Mouse (Mus musculus) kidney, postnatal 10 days (tissue): ENCODE measurements around the gene Hspa12b.
A peak's percentile ranks its signal among the peaks of the same experiment; 100 is the strongest.
"Not testable (repeated sequence)": the region's sequence is repeated elsewhere in the genome, so short reads cannot be mapped to it uniquely, and the experiment has no call there.

ENCODE experiments used
- DNase-seq: peaks from one replicate; pipeline ENCODE4 v3.0.0; 2021; ENCODE audit warnings: mixed read lengths

Hspa12b gene

GRCm38 (mm10) chr2:131127161-131127730, at the start of gene Hspa12b:
Gene Hspa12b (plus strand): TSS chr2:131127280.
- DNase-seq = peak; percentile 87

- DNase-seq = no peak
Measured at GRCm38 (mm10) chr2:131080507-131080906, 46.6 kb upstream of the Hspa12b start.

- peak; percentile 64 for DNase-seq
Measured at GRCm38 (mm10) chr2:131084206-131084605, 42.9 kb upstream of the Hspa12b start.

GRCm38 (mm10) chr2:131086667-131087390, 40.3 kb upstream of the Hspa12b start, which contains the start of gene Siglec1:
Gene Siglec1 (minus strand): TSS chr2:131086765.
- no peak for DNase-seq

DNA sequence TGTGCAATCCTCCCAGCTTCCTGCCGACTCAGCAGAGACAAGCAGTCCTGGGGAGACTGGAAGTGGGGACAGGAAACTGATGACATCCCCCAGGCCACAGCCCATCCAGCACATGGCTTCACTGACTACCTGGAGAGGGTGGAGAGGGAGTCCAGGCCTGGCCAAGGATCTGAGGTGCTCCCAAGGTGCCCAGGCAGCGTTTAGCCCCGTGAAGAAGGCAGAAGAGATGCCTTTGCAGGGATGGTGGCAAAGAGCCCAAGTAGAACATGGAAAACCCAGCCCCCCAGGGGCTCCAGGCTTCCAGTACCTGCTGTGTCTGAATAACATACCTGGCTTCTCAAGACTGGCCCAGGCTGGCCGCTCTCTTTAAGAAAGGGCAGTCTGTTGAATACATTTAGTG, 38.5 kb upstream of the Hspa12b start:
- DNase-seq = no peak

DNA sequence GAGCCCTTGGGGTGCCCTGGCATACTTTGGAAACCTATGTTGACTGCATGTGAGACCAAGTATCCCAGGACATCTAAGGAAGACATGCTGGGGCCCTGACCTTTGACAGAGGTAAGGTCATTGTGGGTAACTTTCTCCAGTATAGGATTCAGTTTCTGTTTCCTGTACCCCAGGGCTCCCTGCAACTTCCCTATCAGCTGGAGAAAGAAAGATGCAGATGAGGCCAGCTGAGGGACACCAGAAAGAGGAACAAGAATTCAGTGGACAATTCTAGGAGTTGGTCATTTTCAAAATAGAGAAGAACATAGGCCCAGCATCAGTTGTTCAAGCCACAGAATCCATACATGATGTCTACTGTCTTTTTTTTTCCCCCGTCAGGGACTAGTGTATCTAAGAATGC, 37.4 kb upstream of the Hspa12b start:
- no peak for DNase-seq

- DNase-seq = peak; percentile 41
Measured at GRCm38 (mm10) chr2:131090852-131091251, 36.2 kb upstream of the Hspa12b start.

DNA sequence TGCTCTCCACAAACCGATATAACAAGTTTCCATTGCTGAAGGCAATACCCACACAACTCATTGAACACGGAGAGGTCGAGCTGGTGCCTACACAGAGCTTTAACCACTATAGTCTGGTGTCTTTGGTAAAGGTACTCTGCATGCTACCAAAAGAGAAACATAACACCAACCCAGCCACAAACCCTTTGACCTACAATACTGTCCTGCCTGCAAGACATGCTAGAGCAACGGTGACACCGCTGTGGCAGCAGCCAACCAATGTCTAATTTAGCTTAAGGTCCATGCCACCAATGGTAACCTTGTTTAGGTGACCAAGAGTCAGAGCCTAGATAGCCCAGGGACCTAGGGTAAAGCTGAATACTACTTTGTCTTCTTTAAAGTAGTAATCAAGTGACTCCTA, 33.5 kb upstream of the Hspa12b start:
- no peak for DNase-seq

DNA sequence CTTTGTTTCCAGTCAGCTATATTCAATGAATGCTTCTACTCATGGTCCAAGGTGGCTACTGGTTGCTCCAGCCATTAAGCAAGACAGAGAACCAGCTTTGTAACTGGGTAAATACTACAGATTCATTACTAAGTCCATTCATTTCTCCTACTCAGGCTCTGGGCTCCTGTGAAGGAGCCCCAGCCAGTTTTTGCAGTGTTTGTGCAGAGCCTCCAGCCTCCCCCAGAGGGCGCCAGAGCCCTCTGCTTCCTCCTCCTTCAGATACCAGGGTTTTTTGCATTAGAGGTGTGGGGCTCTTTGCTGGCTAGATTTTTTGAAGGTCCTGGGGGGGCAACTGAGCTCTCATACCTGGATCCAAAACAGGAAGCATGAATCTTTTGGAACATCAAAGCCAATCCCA, 32.3 kb upstream of the Hspa12b start:
- DNase-seq = peak; percentile 87

DNA sequence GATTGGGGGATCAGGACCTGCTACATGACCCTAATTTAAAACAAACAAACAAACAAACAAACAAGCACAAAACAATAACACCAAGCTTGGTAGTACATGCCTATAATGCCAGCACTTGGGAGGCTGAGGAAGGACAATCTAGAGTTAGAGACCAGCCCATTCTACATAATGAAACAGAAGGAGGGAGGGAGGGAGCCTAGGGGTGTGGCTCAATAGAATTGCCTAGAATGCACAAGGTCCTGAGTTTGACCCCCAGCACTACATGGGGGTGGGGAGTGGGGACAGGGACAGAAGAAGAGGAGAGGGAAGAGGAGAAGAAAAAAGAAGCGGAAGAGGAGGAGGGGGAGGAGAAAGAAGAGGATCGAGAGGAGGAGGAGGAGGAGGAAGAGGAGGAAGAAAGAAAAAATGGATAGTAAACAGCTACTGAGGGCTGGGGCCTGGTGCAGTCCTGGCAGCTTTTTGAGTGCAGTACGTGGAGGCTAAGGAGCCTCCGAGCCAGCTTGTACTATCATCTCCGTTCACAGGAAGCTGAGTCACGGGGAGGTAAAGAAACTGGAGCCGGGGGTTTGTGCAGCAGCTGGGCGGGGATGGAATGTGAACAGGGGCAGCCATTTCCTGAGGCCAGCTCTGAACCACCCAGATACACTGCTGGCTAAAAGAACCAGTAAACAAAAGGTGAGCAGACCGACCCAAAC, 30.8 kb upstream of the Hspa12b start:
- DNase-seq = peak; percentile 74

- DNase-seq = no peak
Measured at GRCm38 (mm10) chr2:131097087-131097486, 30.0 kb upstream of the Hspa12b start.

DNA sequence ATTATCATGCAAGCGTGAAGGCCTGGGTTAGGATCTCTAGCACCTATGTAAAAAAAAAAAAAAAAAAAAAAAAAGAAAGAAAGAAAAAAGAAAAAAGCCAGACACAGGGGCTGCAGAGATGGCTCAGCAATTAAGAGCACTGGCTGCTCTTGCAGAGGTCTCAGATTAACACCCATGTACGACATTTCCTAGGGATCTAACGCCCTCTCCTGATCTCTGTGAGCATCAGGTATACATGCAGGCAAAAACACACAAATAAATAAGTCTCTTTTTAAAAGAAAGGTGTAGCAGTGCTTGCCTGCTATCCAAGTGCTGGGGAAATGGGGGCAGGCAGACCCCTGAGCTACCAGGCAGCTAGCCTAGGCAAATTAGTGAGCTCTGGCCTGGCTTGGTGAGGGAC, 25.6 kb upstream of the Hspa12b start:
- no peak for DNase-seq

DNA sequence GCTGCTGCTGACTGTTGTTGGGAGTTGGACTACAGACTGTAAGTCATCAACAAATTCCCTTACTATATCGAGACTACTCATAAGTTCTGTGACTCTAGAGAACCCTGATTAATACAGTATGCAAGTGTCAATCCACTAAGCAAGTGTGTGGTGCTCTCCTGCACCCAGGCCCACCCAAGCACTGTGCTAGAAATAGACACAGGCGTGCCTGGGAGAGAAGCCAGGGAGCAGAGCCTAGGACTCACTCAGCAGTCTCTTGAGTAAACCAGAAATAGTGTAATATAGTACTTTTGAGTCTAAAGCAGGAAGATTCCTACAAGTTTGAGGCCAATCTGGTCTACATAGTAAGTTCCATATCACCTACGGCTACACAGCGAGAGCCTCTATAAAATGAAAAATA, 23.1 kb upstream of the Hspa12b start:
- DNase-seq = no peak

- DNase-seq = not testable (repeated sequence)
Measured at GRCm38 (mm10) chr2:131105061-131105460, 22.0 kb upstream of the Hspa12b start.

- no peak for DNase-seq
Measured at GRCm38 (mm10) chr2:131105989-131106388, 21.1 kb upstream of the Hspa12b start.

- no peak for DNase-seq
Measured at GRCm38 (mm10) chr2:131118968-131119574, 8.0 kb upstream of the Hspa12b start.

DNA sequence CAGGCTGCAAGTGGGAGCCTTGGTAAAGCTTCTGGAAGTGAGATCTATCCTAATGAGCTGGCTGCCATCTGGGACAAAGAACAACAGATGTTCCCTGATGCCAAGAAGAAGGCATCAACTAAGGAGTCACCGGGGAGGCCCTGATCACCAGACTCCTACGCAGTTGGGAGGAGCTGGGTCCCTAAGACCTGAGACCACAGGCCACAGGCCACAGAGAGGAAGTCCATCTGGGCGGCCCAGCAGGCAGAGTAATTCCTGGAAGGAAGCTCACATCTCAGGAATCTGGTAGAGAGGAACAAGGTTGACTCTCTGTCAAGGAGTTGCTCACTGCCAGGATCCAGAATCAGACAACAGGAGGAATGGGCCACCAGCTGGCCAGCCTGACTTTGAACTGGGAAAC, 2.9 kb upstream of the Hspa12b start:
- DNase-seq = peak; percentile 45

GRCm38 (mm10) chr2:131125157-131125963, 1.7 kb upstream of the Hspa12b start:
- no peak for DNase-seq

GRCm38 (mm10) chr2:131125964-131126815, 890 bp upstream of the Hspa12b start:
- no peak for DNase-seq

DNA sequence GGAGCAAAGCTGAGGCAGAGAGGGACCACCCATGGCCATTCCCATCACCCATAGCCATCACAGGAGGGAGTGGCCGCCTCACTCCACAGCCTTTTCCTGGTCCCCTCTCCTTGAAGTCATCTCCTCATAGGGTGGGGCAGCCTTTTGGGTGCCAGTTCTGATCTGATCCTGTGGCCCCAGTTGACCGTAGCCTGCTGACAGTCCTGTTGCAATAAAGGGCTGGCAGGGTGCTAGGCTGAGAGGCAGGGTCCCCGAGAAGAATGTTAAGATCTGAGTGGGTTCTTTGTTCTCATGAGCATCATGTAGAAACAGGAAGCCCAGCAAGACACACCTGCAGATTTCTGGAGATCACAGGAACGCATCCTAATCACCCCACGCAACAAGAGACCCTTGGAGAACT, 1.1 kb downstream of the Hspa12b start:
- peak; percentile 23 for DNase-seq

- DNase-seq = no peak
Measured at GRCm38 (mm10) chr2:131128636-131129157, 1.6 kb downstream of the Hspa12b start.
